Mouse (Mus musculus): ENCODE data around the gene Zfp593. TPM values are rescaled to one million over a fixed set of nuclear protein-coding genes. Genes with fewer than 3 reads are reported as not detected.

Gene Zfp593
- polyA plus RNA-seq (2016; fragmentation: Nextera tagmentation; extraction: Ambion mirVana): 20.6 and 21.6 TPM in 2 replicates

DNA sequence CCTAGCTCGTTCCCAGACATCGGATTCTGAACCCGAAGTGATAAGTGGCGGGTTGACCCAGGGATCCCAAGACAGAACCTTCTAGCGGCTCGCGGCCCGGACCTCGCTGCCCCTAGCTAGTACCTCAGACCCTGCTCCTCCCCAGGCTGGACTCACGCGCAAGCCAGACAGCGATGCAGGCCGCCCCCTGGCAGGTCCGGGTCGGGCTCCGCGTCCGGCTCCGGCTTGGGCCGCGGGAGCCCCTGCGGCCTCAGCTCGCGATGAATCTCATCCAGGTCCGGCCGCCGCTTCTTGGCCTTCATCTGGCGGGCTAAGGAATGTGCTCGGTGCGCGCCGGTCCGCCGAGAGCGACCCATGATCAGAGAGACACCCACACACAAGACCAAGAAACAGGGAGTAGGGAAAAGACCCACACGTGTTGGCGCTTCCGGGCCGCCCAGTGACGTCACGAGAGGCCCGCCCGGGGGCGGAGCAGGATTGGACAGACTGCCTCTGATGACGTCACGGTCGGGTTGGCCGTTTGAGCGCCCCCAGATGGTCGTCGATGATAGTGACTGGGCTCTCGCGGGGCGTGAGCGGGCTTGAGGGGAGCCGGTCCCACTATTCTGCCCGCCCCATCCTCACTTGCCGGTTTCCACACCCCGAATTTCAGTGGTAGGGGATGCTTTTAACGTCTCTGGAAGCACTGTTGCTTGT lies at the start of gene Zfp593:
Gene Zfp593 (minus strand): TSS at position 445 of the 696 bp plus-strand sequence.
- DNase-seq (ENCODE audit: low spot score): peak; percentile 94
- Histone ChIP-seq H3K9me3 (no peaks in the 10 kb centered on the region), H3K4me1 (replicated peaks) (peaks cover 65% of the 10 kb centered on the region), H3K27ac (peak within 1 kb of the TSS; percentile 89), H3K27me3 (ENCODE audit: insufficient read depth, poor library complexity, severe bottlenecking) (peaks cover 44% of the 10 kb centered on the region), H3K4me3 (peak within 1 kb of the TSS; percentile 93), H3K36me3 (peaks cover 10% of the 10 kb centered on the region)
- under 1% methylated on average over 60 of the region's 60 CpGs for WGBS

DNA sequence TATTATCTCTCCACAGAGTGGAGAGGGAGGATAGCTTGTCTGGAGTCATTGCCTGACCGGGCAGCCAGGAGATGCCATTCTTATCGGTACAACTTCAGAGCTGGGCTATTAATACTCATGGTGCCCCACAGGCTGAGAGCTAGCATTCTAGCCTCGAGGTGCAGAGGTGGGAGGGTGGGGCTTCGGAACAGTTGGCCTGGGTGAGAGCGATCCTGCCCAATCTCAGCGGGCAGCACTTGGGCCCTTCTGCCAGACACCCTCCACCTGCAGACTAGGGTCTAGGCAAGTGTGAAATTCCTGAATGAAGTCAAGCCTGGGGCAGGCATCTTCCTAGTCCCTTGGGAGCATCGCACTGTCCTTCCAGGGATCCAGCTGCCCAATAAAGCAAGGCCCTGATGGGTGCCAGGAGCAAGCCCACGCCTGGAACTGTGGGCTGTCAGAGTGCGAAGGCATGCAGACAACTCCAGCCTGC lies 48.3 kb upstream of the Zfp593 start:
- H3K27ac ChIP-seq: no peak overlapping the region
- H3K9me3 ChIP-seq: no peaks in the 10 kb centered on the region
- 76% methylated on average over 9 of the region's 9 CpGs for WGBS
- no peaks in the 10 kb centered on the region for H3K36me3 ChIP-seq
- DNase-seq (ENCODE audit: low spot score): no peak
- H3K4me3 ChIP-seq: no peak overlapping the region
- H3K4me1 ChIP-seq (replicated peaks): peaks cover 9% of the 10 kb centered on the region
- peaks cover 17% of the 10 kb centered on the region for H3K27me3 ChIP-seq (ENCODE audit: insufficient read depth, poor library complexity, severe bottlenecking)

DNA sequence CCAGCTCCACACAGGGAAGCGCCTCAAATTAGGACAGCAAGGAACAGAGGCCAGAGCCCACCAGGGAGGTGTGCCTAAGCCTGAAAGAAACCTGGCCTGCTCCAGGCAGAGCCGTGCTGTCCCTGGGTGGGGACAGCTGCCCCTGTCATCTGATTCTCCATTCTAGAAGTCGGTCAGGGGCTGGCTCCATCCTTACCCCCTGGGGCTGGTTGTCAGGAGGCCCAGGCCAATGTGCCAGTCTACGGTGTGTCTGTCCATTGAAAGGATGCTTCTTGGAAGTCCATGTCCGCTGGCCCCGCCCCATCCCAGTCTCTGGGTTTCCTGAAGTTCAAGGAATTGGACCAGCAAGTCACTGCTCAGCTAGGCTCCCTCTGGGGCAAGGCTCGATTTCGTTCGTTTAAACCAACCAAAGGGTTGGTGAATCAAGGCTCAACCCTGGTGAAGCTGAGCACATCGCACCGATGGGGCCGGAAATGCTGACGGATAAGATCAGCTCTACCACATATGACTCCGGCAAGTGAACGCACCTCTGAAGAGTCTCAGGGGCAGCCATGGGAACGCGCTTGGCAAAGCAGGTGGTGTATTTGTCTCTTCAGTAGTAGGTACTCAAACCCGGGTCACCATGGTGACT lies 47.8 kb upstream of the Zfp593 start:
- 70% methylated on average over 18 of the region's 18 CpGs for WGBS
- no peak overlapping the region for H3K4me3 ChIP-seq
- H3K9me3 ChIP-seq: no peaks in the 10 kb centered on the region
- H3K27me3 ChIP-seq (ENCODE audit: insufficient read depth, poor library complexity, severe bottlenecking): peaks cover 17% of the 10 kb centered on the region
- no peak overlapping the region; the same call in 1 of the 2 replicates for H3K27ac ChIP-seq
- no peak for DNase-seq (ENCODE audit: low spot score)
- peaks cover 15% of the 10 kb centered on the region for H3K4me1 ChIP-seq (replicated peaks)
- no peaks in the 10 kb centered on the region for H3K36me3 ChIP-seq

DNA sequence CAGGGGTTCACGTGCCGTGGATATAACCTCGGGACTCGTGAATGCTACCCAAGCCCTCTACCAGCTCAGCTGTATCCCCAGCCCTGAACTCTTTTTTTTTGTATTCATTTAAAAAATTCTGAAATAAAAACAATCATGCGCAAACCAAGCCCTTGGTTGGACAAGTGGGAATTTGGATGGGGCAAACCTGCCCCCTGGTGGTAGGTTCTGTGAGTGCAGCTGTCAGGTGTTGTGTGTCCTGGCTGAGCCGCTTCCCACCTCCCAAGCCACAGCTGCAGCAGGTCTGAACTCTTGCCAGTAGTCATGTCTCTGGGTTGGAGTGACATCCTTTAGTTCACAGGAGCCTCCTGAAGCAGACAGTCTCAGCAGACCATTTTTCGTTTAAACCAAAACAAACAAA lies 46.7 kb upstream of the Zfp593 start:
- 24% methylated on average over 7 of the region's 7 CpGs for WGBS
- no peak overlapping the region for H3K27ac ChIP-seq
- no peaks in the 10 kb centered on the region for H3K9me3 ChIP-seq
- no peak overlapping the region for H3K4me3 ChIP-seq
- no peaks in the 10 kb centered on the region for H3K36me3 ChIP-seq
- DNase-seq (ENCODE audit: low spot score): peak; percentile 84
- peaks cover 17% of the 10 kb centered on the region for H3K27me3 ChIP-seq (ENCODE audit: insufficient read depth, poor library complexity, severe bottlenecking)
- H3K4me1 ChIP-seq (replicated peaks): peaks cover 16% of the 10 kb centered on the region

DNA sequence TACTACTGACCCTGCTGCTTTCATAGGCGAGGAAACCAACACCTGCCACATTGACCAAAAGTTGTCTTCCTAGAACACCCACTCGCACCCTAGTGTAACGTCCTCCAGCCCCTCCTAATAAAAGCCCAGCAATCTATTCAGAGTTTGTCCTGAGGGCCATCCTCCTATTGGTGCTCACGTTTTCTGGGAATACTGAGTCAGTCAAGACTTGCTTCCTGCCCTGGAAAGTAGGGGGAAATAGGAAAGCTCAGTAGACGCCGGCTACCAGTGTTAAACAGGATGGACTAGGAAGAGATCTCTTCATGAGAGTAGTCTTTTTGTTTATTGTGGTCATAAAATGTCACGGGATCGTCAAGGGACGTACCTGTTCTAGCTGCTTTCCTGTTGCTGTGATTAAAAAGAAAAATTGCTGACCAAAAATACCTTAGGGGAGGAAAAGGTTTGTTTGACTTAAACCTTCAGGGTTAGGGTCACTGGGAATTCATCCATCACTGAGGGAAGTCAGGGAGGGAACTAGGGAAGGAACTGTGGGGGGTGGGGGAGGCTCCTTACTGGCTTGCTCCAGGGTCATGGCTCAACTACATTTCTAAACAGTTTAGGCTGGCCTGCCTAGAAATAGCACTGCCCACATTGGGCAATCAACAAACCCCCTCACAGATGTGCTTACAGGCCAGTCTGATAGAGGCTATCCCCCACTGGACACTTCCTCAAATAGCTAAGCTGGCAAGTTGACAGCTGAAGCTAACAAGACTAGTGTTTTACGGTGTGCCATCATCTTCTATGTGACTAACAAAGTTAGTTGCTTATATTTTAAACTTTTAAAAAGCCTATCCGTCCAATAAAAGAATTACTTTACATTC lies 43.2 kb upstream of the Zfp593 start:
- 52% methylated on average over 11 of the region's 11 CpGs for WGBS
- no peaks in the 10 kb centered on the region for H3K9me3 ChIP-seq
- DNase-seq (ENCODE audit: low spot score): no peak
- H3K4me3 ChIP-seq: peak overlapping the region; percentile 99
- H3K27me3 ChIP-seq (ENCODE audit: insufficient read depth, poor library complexity, severe bottlenecking): peaks cover 11% of the 10 kb centered on the region
- peaks cover 8% of the 10 kb centered on the region for H3K36me3 ChIP-seq
- peaks cover 30% of the 10 kb centered on the region for H3K4me1 ChIP-seq (replicated peaks)
- H3K27ac ChIP-seq: peak overlapping the region; percentile 100

DNA sequence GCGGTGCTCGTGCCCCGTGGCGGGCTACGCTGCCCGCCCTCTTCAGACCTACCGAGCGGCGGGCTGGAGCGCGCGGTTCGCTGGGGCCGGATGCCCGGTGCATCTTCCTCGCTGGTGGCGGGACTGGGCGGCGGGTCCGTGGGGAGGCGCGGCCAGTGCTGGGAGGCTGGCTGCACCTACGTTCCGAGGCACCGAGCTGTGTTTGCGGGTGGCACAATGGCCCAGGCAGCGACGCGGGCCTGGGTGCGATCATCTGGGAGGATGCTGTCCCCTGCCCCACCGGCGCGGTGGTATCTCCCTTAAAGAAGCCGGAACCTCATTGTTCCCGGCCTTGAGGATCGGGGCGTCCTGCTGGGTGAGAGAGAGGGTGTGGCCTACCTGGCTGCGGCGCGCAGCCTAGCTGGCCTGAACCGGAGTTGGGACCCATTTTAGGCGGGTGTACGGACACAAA lies 42.2 kb upstream of the Zfp593 start, which contains the start of gene Pdik1l:
Gene Pdik1l (minus strand): TSS at position 321 of the 451 bp plus-strand sequence.
- Histone ChIP-seq H3K27me3 (ENCODE audit: insufficient read depth, poor library complexity, severe bottlenecking) (peaks cover under 1% of the 10 kb centered on the region; the same call in 1 of the 2 replicates), H3K4me3 (peak within 1 kb of the TSS; percentile 99), H3K9me3 (no peaks in the 10 kb centered on the region), H3K36me3 (peaks cover 18% of the 10 kb centered on the region), H3K4me1 (replicated peaks) (peaks cover 26% of the 10 kb centered on the region), H3K27ac (peak within 1 kb of the TSS; percentile 100)
- under 1% methylated on average over 43 of the region's 43 CpGs for WGBS
- peak; percentile 85 for DNase-seq (ENCODE audit: low spot score)

DNA sequence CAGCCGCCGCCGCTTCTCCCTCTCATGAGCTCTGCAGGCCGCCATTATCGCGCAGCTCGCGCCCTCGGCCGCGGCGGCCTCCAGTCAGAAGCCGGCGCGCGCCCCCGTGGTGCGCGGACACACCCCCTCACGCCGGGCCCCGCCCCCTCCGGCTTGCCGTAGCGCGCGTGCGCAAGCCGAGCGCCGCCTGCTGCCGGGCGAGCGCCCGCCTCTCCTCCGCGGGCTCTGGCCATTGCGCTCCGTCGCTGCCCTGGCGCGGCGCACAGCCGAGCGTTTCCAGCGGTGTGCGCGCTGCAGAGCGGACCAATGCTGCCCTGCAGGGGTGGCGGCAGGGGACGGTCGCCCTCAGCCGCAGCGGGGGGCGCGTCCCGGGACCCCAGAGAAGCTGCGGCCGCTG lies 41.8 kb upstream of the Zfp593 start:
- peaks cover 26% of the 10 kb centered on the region for H3K4me1 ChIP-seq (replicated peaks)
- peak overlapping the region; percentile 99 for H3K4me3 ChIP-seq
- no peaks in the 10 kb centered on the region for H3K27me3 ChIP-seq (ENCODE audit: insufficient read depth, poor library complexity, severe bottlenecking)
- DNase-seq (ENCODE audit: low spot score): peak; percentile 96
- peak overlapping the region; percentile 100 for H3K27ac ChIP-seq
- peaks cover 22% of the 10 kb centered on the region for H3K36me3 ChIP-seq
- H3K9me3 ChIP-seq: no peaks in the 10 kb centered on the region
- under 1% methylated on average over 59 of the region's 59 CpGs for WGBS

DNA sequence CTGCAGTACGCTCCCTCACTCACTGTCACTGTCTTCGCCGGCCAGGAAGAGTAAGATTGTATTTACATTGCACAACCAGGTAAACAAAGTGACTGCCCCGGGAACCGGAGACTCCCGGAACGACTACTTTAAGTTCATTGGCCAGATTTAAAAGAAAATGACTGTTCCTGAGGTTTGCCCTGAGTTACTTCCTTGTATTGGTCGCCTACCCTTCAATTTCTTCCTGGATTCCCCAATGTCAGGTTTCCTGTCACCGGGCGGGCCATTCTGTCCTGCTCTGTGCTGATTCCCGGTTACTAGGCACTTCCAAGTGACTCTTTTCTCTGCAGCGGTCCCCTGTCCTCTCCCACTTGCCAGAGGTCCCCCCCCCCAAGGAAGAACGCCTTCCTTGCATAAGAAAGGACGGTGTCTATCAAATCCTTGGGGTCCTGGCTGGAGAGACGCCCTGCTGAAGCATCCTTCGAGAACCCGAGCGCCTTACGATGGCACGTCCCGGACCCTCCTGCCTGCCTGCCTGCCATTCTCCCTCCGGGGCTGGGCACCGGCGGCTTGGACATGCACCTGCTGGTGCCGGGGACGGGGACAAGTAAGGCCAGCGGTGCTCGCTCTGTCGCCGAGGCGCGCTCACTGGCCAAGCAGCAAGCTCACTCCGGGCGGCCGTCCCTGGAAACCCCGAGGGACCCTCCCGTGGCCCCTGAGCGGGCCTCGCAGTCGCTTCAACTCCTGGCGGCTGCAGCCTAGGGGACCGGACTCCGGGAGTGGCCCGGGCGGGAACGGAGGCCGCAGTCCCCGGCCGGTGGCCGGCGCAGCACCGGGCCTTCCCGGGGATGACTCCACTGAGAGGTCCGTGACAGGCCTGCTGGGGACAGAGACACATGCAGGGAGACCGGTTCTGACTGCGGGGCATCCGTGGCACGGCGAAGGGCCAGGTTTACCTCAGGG lies 41.1 kb upstream of the Zfp593 start:
- Histone ChIP-seq H3K27ac (peak overlapping the region; percentile 100), H3K4me3 (peak overlapping the region; percentile 99), H3K27me3 (ENCODE audit: insufficient read depth, poor library complexity, severe bottlenecking) (no peaks in the 10 kb centered on the region), H3K4me1 (replicated peaks) (peaks cover 26% of the 10 kb centered on the region), H3K36me3 (peaks cover 29% of the 10 kb centered on the region), H3K9me3 (no peaks in the 10 kb centered on the region)
- DNase-seq (ENCODE audit: low spot score): no peak
- 4% methylated on average over 59 of the region's 59 CpGs for WGBS

DNA sequence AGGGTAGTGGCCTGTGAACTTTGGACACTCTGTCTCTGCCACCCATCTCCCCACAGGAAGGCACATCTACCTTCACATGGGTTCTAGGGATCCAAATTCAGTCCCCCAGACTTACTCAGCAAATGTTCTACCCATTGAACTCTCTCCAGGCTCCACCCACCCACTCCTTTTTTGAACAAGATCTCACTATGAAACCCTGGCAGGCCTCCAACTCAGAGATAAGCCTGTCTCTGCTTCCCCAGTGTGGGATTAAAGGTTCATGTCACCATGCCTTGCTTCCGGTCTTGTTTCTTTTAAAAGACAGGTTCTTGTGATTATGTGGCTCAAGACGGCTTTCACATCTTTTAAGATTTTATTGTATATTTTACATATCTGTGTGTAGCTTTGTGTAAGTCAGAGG lies 39.5 kb upstream of the Zfp593 start:
- Histone ChIP-seq H3K9me3 (no peaks in the 10 kb centered on the region), H3K4me3 (no peak overlapping the region), H3K27ac (no peak overlapping the region), H3K4me1 (replicated peaks) (peaks cover 26% of the 10 kb centered on the region), H3K36me3 (peaks cover 45% of the 10 kb centered on the region), H3K27me3 (ENCODE audit: insufficient read depth, poor library complexity, severe bottlenecking) (no peaks in the 10 kb centered on the region)
- no peak for DNase-seq (ENCODE audit: low spot score)
- 92% methylated on average over 2 of the region's 2 CpGs for WGBS

DNA sequence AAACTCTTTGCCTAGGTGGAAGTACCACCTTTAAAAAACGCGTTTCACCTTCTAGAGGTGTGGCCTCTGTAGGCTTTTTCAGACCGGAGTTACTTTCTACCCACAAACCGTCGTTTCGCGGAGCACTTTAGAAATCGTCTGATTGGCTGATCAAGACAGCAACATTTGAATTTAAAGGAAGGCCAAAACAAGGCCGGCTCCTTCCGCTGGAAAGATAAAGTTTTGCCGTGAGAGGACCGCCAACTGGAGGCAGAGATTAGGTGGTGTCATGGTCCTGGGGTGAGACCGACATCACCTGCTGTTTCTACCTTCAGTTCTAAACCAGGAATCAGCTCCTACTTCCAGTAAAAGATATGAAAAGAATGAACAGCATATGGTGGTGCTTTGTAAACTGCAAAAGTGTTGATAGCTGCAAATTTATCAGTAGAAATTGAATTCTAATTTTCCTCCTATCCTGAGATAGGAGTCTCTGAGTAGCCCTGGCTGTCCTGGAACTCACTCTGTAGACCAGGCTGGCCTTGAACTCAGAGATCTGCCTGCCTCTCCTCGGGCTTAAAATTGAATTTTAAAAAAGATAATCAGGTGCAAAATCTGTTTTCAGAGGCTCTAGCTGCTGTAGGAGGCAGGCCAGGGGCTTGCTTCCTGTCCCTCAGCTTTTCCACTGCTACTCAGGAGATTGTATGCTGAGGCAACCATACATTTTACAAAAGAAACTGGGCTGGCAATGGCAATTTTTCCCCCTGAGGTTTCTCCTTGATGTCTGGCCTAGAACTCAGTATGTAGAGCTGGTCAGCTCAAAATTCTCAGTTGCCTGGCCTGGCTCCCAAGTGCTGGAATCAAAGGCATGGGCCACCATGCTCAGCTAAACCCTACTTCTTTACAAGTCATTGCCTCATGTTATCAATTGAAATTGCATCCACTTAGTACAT lies 28.3 kb upstream of the Zfp593 start:
- DNase-seq (ENCODE audit: low spot score): no peak
- peaks cover 33% of the 10 kb centered on the region for H3K36me3 ChIP-seq
- peak overlapping the region; percentile 31 for H3K4me3 ChIP-seq
- no peaks in the 10 kb centered on the region for H3K9me3 ChIP-seq
- H3K27ac ChIP-seq: no peak overlapping the region
- H3K27me3 ChIP-seq (ENCODE audit: insufficient read depth, poor library complexity, severe bottlenecking): no peaks in the 10 kb centered on the region
- H3K4me1 ChIP-seq (replicated peaks): peaks cover 13% of the 10 kb centered on the region
- 8% methylated on average over 14 of the region's 14 CpGs for WGBS
